Mouse (Mus musculus) T-helper 17 cell (primary cell): Measurements from ENCODE around the gene Atp6v0a4.

Source experiments
- in situ Hi-C, 2 experiments: fragments of 300-600 bp; cut with MboI, MseI; formaldehyde crosslinking; loops; 1 replicate in 1 of 2; 2 replicates in 1 of 2; pipeline ENCODE4 v1.15.1; 2025; ENCODE audit warnings: high pct_unique_total_duplicates in 2 of 2

The Atp6v0a4 gene

DNA sequence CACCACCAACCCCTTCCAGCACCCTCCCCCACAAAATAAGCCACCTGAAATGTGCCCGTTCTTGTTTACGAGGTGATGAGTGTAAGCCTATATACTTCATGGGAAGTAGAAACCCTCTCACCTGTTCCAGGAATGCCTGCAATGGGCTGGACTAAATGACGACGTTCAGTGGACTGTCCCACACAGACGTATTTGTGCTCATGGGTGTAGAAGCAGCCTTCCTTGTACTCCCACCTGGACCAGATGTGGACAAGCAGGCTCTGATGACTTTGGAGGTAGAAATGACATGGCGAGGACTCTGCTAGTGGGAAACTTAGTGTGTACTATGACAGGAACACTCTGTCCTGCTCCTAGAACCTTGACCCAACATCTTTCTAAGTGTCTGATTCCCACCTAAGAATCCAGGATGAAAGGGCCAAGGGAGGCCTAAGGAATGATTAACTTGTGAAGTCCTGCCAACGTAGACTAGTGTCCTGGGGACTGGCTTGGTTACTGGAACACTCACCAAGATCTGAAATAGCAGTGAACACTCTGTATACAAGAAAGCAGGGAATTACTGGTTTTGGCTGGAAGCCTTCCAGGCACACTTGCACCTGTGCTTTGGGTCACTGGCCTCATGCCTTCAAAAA lies at the start of gene Atp6v0a4:
Gene Atp6v0a4, minus strand, starts transcription at position 380 of the 629 bp plus-strand sequence.
- in situ Hi-C loops = no loop called here

DNA sequence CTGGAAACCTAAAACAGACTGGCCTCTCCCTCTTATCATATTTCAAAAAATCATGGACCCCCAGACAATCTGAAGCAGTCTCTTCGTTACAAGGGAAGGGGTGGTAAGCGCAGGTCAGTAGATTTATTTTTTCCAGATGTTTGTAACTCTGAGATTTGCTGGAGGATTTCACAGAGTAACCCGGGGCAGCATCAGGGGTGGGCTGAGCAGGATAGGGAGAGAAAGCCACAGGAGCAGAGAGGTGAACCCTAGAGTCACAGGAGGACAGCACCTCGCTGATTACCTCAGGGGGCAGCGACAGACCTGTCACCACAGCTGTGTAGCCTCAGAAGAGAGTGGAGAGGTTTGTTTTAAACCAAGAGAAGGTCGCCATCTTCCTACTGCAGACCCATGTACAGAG lies 41.0 kb upstream of the Atp6v0a4 start:
- in situ Hi-C loops = loop anchor here in 1 of 2 experiments (5.0 to 10.0 kb wide), 2 partner anchors 97 to 239 kb away; no protein-coding TSS in a partner anchor

DNA sequence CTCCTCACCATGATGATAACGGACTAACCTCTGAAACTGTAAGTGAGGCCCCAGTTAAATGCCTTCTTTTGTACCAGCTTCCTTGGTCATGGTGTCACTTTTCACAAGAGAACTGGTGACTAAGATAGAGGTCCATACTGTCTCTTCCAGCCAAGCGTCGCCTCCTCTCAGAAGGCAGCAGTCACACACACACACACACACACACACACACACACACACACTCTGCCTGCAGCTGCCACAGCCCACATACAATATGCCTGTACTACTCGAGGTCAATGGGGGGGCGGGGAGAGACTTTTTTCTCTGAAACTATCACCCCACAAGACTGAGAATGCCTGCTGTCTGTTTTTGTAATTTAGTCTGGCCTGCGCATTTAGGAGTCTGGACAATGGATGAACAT lies 40.3 kb upstream of the Atp6v0a4 start:
- in situ Hi-C loops = loop anchor here in 1 of 2 experiments (5.0 to 10.0 kb wide), 2 partner anchors 98 to 240 kb away; no protein-coding TSS in a partner anchor

GRCm38 (mm10) chr6:38162825-38163504 lies 38.6 kb upstream of the Atp6v0a4 start:
- in situ Hi-C loops = loop anchor here in 1 of 2 experiments (10.0 kb wide), 1 partner anchor 242 kb away; no protein-coding TSS in a partner anchor

DNA sequence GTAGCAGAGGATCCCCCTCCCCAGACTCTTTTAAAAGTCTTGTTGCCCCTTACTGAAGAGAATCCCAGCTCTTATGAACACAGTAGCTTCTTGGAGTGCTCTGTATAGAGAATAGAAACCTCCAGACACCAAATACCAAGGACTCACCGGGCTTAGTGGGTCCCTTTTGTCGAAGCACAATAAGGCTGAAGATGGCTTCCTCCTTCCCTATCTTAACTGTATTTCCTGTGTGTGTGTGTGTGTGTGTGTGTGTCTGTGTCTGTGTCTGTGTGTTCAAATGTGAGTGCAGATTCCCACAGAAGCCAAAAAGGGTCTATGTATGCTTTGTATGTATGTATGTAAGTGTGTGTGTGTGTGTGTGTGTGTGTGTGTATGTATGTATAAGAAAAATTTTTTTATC lies 36.2 kb upstream of the Atp6v0a4 start:
- in situ Hi-C loops = loop anchor here in 1 of 2 experiments (10.0 kb wide), 1 partner anchor 244 kb away; no protein-coding TSS in a partner anchor

- in situ Hi-C loops = loop anchor here in 1 of 2 experiments (10.0 kb wide), 1 partner anchor 245 kb away; no protein-coding TSS in a partner anchor
These were observed 35.7 kb upstream of the Atp6v0a4 start for GRCm38 (mm10) chr6:38160102-38160501.

DNA sequence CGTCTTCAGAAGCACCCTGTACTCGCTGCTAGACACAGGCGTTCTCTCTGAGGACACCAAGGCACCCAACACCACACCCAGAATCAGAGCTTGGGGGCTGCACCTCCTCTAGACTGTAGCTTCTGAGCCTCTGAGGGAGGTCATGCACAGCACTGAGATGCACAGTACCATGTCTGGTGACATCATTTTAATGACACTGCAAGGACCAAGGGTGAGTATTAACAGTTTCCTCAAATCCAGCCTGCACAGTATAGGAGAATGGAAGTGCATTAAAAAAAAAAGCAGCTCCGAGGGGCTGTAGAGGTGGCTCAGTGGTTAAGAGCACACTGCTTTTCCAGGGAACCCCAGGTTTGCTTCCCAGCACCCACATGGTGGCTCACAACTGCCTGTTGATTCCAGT lies 35.2 kb upstream of the Atp6v0a4 start:
- in situ Hi-C loops = loop anchor here (5.0 to 10.0 kb wide), 3 partner anchors 82 to 135 kb away; partner anchors contain the start of gene Zc3hav1l (in 1 of the 2)

DNA sequence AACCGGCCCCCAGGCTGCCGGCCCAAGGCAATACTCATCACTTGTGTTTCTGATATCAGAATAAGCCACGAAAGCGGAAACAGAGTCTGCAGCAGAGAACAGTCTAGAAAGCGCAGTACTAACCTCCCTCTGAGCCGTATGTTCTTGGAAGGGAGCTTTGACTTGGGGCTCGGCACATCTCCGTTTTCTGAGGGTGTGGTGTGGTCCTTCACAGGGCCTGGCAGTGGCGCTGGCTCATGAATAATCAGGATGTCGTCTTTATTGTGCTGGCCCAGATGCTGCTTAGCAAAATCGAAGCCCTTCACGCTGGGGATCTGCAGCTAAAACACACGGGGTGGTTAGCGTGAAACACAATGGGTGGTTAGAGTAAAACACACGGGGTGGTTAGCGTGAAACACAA lies 33.5 kb upstream of the Atp6v0a4 start:
- in situ Hi-C loops = loop anchor here (5.0 to 10.0 kb wide), 3 partner anchors 81 to 137 kb away; partner anchors contain the start of gene Zc3hav1l (in 1 of the 2)

GRCm38 (mm10) chr6:38156204-38156603 lies 31.8 kb upstream of the Atp6v0a4 start:
- in situ Hi-C loops = loop anchor here (5.0 to 10.0 kb wide), 3 partner anchors 79 to 139 kb away; partner anchors contain the start of gene Zc3hav1l (in 1 of the 2)

- in situ Hi-C loops = loop anchor here in 1 of 2 experiments (10.0 kb wide), 1 partner anchor 142 kb away; the partner anchor contains the start of gene Zc3hav1l
These were observed 27.9 kb upstream of the Atp6v0a4 start for GRCm38 (mm10) chr6:38152305-38152704.

DNA sequence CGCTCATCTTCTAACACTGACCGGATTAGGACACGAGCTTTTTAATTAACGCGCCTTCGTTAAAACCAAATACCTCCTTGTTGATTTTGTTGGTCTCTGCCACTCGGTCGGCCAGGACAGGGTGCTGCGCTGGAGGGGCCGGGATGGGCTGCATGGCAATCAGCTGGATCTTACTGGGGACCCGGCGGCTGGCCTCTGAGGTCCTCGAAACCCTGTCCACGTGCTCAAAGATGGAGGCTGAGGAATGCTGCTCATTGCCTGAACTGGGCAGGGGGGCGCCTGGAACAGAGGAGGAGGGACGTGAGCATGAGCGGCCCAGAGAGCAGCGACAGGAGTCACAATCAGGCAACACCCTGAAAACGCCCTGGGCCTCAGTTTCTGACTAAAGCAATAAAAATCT lies 25.1 kb upstream of the Atp6v0a4 start:
- in situ Hi-C loops = no loop called here

GRCm38 (mm10) chr6:38148626-38149025 lies 24.2 kb upstream of the Atp6v0a4 start:
- in situ Hi-C loops = no loop called here

DNA sequence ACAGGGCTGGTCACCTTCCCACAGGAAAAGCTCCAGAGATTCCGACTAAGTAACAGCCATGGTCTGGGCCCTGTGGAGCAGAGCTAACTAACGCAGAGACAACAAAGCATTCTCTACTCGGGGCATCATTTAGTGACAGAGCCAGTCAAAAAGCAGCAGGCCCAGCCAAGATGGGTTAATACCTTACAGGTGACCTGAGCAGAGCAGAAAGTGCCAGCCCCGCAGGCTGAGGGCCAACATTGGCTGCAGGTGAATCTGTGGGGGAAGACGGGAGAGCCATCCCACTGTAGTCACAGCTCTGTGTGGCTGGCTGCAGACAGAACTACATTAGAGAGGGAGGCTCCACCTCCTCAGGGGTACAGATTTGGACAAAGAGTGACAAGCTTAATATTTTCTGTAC lies 22.9 kb upstream of the Atp6v0a4 start:
- in situ Hi-C loops = no loop called here

GRCm38 (mm10) chr6:38145463-38146065 lies 21.2 kb upstream of the Atp6v0a4 start:
- in situ Hi-C loops = no loop called here

GRCm38 (mm10) chr6:38144161-38144998 lies 20.0 kb upstream of the Atp6v0a4 start:
- in situ Hi-C loops = no loop called here

- in situ Hi-C loops = no loop called here
These were observed 16.0 kb upstream of the Atp6v0a4 start for GRCm38 (mm10) chr6:38140402-38140801.

GRCm38 (mm10) chr6:38139086-38139485 lies 14.7 kb upstream of the Atp6v0a4 start:
- in situ Hi-C loops = no loop called here

GRCm38 (mm10) chr6:38134806-38135559 lies 10.6 kb upstream of the Atp6v0a4 start:
- in situ Hi-C loops = no loop called here

- in situ Hi-C loops = no loop called here
These were observed 7.4 kb upstream of the Atp6v0a4 start for GRCm38 (mm10) chr6:38131801-38132231.

GRCm38 (mm10) chr6:38129883-38130282 lies 5.5 kb upstream of the Atp6v0a4 start:
- in situ Hi-C loops = no loop called here
